Mouse (Mus musculus) embryo, embryonic 11 days (tissue): ENCODE measurements at regions not wholly inside any gene's neighbourhood (a gene's known extent, or its start where the extent isn't known, plus 50 kb on each side); places are given as distances from the start of the nearest gene placed in this dataset.

ENCODE experiments used
- DNase-seq: peaks from one replicate; pipeline ENCODE4 v3.0.0-alpha.2; 2015

DNA sequence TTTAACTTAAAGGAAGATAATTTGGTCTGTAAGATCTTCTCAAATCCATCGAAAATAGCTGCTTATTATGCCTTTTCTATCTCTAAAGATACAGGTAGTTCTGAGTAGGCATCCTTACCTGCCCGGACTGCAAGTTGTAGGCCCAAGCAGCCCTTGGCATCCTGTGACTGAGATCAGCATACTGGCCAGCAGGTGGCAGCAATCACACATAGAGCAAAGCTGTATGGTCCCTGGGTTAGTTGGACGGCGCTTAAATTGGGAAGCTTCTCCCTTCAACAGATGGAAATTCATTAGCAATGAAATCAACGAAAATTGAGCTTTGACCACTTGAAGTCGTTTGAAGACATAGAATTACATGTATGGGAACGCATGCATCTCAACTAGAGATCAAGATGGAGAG, 61.0 kb downstream of the Ccng2 start:
- DNase-seq, result peak; percentile 72

DNA sequence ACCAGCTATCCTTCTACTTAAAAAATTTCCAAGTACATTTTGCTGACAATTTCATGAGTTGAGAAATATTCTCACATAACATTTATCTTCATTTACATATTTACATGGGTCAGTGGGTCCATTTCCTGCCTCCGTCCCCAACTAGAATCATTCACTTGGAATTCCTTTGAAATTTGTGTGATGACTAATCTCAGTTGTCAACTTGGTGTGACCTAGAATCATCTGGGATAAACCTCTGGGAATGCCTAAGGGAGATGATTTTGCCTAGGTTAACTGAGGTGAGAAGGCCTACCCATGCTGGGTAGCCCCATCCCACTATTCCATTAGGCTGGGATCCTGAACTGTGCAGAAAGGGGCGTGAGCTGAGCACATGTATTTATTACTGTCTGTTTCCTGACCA, 63.8 kb downstream of the Ccng2 start:
- no peak for DNase-seq

DNA sequence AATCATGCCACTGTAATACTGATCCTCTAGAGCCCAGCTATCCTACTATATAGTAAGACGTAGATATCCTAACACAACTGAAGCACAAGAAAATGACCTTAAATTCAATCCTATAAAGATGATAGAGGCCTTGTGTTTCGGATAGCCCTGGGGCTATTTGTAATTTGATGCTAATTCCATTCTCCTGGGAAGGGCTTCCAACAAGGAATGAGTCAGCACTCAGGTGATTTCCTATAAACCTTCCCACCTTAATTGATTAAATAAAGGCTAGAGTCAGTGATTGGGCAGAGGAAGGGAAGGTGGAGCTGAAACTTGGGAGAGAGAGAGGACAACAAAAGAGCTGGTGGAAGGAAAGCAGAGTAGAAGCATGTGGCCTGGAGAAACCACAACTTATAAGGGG, 86.0 kb downstream of the Ccng2 start:
- no peak for DNase-seq
